Mouse (Mus musculus): ENCODE results near the gene Chrm5.
"Not testable (repeated sequence)": the region's sequence is repeated elsewhere in the genome, so short reads cannot be mapped to it uniquely, and the experiment has no call there.

The Chrm5 gene

DNA sequence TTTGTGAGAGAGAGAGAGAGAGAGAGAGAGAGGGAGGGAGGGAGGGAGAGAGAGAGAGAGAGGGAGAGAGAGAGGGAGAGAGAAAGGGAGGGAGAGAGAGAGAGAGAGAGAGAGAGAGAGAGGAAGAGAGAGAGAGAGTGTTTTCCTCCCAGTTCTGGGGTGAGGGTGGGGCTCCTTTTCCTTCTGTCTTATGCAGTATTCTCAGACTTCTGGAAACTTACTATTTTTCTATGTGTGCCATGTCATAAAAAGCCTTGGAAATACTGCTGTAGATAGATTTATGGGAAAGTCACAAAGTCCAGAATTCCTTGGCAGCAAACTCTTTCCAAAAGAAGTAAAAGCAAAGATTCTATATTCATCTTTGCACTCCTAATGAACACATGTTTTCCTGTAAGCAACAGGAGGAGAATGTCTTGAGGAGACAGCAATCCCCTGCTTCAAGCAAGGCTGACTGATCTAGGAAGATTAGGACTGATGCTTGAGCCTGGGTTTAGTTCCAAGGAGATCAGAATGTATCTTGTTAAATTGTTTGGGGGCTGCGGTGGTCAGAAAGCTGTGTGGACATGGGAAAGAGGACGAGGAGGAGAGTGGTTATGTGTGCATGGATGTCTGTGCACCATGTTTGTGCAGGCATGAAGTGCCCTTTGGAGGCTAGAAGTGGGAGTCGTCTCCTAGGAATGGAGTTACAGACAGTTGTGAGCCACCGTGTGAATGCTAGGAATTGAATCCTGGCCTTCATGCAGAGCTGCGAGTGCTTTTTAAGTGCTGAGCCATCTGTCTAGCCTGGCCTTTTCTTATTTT lies 2.2 kb upstream of the Chrm5 start:
- no peak for DNase-seq (ENCODE audit: low spot score)

GRCm38 (mm10) chr2:112481564-112481963 lies 995 bp upstream of the Chrm5 start:
- DNase-seq (ENCODE audit: low spot score) = no peak

GRCm38 (mm10) chr2:112476554-112476953 lies 4.0 kb downstream of the Chrm5 start:
- DNase-seq (ENCODE audit: low spot score) = no peak

GRCm38 (mm10) chr2:112474997-112475724 lies 5.4 kb downstream of the Chrm5 start:
- DNase-seq (ENCODE audit: low spot score) = peak; percentile 36

- no peak for DNase-seq (ENCODE audit: low spot score)
Measured at GRCm38 (mm10) chr2:112472076-112472475, 8.5 kb downstream of the Chrm5 start.

- no peak for DNase-seq (ENCODE audit: low spot score)
Measured at GRCm38 (mm10) chr2:112470961-112471381, 9.6 kb downstream of the Chrm5 start.

DNA sequence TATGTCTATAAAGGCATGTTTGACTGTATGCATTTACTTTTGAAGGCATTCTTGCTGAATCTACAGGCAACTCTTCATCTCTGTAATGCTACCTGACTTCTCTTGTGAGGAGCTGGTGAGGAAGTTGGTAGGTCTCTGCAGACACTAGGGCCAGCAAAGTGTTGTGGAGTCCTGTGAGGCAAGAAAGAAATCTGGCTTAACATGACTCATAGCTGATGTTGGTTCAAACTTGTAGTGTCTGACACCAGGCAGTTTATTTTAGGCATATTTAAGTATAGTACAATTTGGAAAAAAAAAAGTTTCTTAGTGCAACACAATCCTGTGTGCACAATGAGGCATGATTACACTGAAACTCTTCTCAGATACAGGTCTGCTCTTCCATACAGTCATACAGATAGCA lies 11.0 kb downstream of the Chrm5 start:
- DNase-seq (ENCODE audit: low spot score) = no peak

DNA sequence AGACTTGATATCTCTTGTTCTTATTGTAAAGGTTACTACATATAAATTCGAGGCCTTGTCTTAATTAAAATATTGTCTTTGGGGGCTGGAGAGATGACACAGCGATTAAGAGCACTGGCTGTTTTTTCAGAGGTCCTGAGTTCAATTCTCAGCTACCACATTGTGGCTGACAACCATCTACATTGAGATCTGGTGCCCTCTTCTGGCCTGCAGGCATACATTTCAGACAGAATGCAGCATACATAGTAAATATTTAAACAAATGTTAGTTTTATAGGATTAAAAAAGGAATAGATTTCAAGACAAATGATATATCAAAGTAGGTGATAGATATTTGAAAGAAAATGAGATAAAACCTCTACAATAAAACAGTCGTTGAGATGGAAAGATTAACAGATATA lies 20.0 kb downstream of the Chrm5 start:
- DNase-seq (ENCODE audit: low spot score) = no peak

DNA sequence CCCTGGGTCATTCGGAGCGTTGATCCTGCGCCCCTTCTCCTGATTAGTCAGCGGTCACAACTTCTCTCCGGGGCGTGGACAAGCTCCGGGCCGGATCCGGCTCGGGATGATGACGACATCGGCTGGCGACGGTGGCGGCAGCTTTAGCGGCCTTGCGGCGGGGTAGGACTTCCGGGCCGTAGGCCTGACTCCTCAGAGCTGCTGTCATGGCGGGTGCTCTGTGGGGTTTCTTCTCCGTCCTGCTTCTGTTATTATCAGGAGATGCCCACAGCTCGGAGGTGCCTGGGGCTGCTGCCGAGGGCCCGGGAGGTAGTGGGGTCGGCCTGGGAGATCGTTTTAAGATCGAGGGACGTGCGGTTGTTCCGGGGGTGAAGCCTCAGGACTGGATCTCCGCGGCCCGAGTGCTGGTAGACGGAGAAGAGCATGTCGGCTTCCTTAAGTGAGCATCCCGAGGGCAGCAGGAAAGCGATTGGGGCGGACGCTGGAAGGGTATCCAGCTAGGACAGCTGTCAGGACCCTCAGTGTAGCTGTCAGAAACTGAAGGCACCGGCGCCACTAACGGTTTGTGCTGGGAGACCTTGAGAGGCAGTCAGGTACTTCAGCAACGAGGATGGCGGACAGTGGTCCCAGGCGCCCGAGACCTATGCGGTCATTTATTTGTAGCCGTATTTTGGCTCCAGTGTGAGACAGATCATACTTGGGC lies 25.6 kb downstream of the Chrm5 start, which contains the start of gene Emc7:
Gene Emc7, plus strand, starts transcription at position 136 of the 703 bp plus-strand sequence.
- peak; percentile 89 for DNase-seq (ENCODE audit: low spot score)

DNA sequence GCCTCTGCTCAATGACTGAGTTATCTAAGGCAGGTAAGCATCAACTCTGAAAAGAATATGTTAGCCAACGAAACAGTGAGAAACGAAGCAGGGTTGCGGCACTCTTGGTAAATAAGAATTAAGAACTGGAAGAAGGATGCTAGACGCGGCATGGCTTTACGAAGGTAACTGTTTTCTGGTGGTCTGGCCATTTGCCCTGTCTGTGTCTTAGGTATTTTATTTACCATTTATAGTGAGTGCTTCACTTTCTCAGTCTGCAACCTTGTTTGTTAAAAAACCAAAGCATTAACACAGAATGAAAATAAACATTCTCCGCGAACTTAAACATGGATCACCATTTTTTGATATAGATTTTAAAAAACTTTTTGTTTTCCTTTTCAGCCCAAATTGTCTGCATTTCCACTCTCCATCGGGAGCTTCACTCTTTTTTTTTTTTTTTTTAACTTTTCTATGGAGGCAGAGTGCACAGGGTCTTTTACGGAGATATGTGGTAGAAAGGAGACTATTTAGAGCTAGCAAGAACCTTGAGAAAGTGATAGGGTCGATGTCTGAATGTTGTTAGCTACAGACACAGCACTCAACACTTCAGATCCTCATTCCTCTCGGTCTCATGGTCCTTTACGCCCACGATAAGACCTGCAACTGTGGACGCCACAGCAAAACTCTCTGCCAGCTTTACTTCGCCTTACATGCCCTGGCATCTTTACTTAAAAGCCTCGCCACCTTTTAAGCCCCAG lies 26.3 kb downstream of the Chrm5 start:
- DNase-seq (ENCODE audit: low spot score) = no peak

GRCm38 (mm10) chr2:112452513-112452912 lies 28.1 kb downstream of the Chrm5 start:
- not testable (repeated sequence) for DNase-seq (ENCODE audit: low spot score)

DNA sequence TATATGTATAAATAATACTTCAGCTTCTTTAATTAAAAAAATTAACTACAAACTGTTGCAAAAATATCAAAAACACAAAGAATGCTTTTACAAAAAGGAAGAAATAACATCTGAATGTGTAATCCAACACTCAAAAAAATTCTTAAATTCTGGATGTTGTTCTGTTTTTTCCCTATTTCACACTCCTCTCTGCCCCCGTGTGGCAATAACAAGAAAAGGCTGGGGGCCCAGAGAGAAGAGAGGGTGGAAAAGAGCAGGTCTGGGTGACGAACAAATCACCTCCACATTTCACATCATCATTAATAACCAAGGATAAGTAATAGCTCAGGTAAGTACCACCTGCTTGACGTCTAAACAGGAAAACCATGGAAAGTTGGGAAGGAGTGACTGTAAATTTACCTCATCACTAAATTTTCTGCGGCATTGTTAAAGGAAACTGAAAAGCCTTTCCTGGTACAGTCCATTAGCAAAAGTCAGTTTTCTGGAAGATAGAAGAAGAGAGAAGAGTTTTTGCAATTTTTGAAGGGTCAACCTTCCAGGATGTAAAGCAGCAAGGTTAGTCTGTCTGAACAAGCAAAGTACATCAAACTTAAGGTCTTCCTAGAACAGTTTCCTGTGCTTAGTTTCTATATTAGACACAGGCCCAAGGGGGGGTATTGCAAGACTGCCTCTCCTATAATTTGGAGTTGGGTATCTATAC lies 30.8 kb downstream of the Chrm5 start:
- DNase-seq (ENCODE audit: low spot score) = no peak

DNA sequence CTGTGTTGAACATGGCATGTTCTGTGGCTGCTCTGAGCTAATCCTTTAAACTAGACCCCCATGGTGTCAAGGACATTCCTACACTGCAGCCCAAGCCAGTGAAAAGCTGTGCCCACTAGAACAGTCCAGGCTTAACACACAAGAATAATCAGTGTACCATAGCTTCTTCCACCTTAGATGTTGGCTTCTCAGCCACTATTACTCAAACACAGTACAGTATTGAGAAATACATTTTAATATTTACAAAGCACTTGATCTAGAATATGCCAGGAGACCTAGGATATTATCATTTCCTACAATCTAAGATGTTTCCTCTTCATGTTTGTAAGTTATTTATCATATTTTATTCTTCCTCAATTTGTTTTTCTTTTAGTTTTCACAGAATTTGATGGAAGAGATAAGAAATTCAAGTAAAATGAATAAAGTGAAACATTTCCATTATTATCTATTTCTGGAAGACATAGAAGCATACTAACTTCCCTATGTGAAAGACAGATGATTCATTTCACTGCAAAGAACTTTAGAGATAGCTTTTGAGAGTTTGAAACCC lies 32.0 kb downstream of the Chrm5 start:
- no peak for DNase-seq (ENCODE audit: low spot score)

DNA sequence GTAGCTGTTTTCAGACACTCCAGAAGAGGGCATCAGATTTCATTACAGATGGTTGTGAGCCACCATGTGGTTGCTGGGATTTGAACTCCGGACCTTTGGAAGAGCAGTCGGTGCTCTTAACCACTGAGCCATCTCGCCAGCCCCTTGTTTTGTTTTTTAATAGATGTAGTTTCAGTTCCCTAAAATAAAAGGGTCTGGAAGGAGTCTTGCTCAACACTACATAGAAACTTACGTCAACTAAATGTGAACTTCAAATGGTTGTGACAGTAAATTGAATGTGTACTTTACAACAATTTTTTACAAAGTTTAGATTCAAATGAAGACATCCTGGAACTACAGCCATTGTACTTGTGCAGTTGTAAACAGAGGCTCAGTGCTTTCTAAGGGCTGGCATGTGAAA lies 32.5 kb downstream of the Chrm5 start:
- not testable (repeated sequence) for DNase-seq (ENCODE audit: low spot score)

DNA sequence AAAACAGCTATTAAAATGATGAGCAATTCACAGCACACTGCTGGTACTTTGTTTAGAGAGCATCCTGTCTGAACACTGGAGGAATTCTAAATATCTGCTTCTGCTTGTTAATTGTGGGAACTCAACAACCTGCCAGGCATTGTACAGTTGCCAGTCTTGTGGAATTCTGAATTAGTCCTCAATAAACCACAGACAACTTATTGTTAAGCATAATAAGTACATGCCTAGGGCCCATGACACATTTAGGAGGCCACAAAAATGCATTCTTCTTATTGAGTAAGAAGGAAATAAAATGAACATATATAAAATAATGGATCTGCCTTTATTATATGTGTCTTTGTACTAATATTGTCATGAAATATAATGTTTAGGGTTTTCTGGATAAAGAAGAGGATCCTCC lies 35.1 kb downstream of the Chrm5 start:
- no peak for DNase-seq (ENCODE audit: low spot score)

- DNase-seq (ENCODE audit: low spot score) = no peak
Measured at GRCm38 (mm10) chr2:112443491-112443890, 37.1 kb downstream of the Chrm5 start.

DNA sequence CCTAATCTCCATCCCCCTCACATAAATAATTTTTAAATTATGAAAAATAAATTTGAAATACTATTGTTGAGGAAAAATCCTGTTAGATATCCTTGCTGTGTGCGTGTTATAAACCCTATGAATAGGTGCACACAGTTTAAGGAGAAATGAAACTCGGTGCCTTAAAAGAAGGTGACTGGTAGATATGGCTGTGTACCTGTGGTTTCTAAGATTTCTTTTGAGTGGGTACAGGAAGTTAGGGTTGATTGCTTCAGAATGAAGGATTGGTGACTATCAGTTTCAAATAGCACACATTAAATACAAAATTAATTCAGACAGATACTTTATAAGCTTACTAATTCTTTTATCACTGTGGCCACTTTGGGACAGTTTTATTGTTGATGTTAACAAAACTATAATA lies 43.0 kb downstream of the Chrm5 start:
- no peak for DNase-seq (ENCODE audit: low spot score)

GRCm38 (mm10) chr2:112436292-112436691 lies 44.3 kb downstream of the Chrm5 start:
- no peak for DNase-seq (ENCODE audit: low spot score)

DNA sequence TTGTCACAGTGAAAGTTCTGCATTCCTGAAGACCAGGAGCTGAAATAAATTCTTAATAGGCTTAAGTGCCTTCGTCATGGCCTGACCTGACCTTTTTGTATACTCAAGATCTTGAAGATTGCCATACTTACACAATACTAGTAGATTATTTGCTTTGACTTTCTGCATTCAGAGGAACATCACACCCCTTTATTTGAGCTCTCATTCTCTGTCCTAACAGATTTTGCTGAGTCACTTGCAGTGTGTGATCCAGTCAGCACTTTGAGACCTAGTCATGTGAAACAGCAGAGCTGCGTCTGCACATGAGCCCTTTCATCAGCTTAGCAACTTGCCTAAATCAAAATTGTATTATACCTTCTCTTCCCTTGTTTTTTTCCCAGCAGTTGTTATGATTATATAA lies 47.2 kb downstream of the Chrm5 start:
- DNase-seq (ENCODE audit: low spot score) = no peak

DNA sequence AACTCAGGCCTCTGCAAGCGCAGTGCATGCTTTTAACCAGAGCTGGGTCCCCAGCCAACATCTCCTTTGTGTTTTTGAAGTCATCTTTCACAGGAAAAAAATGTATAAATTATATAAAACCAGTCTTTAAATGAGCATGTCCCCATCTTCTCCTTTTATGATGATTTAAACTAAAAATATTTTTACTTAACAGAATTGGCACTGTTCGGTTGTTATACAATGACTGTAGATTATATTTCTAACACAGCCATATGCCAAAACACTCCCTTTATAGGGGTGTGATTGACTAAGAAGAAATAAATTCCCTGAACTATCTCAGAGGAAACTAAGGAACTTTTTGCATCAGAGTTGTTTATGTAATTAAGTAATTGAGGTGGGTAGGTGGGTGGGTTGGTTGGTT lies 48.0 kb downstream of the Chrm5 start:
- no peak for DNase-seq (ENCODE audit: low spot score)

DNA sequence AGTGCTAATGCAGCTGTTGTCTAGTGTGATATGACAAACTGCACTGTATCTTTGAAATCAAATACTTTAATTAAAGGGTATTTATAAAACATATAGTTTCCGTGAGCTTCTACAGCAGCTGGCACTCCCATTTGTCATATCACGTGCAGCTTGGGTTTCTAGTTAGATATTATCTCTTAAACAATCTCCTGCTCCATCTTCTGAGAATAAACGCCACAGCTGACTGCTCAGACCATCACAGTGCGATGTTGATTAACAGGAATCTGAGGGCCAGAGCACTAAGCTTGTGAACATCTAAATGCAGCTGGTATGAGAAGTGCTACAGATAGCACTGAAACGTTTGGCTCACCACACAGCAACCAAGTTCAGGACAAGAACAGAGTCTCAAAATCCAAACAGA lies 50.2 kb downstream of the Chrm5 start:
- DNase-seq (ENCODE audit: low spot score) = no peak
